Mouse (Mus musculus) hindbrain, embryonic 11.5 days (tissue): Measurements from ENCODE around the gene Adgrl4. TPM values are rescaled to one million over a fixed set of nuclear protein-coding genes. Genes with fewer than 3 reads are reported as not detected.

Experiments used
- ATAC-seq: fragments of 200-750 bp; cut with Nextera tagmentation; 2 replicates; pipeline ENCODE4 v1.8.0; 2017; ENCODE audit warnings: mild to moderate bottlenecking, moderate TSS enrichment, moderate library complexity; ENCODE audit not compliant: low FRiP score
- DNase-seq: peaks from one replicate; pipeline ENCODE4 v3.0.0-alpha.2; 2015; ENCODE audit warnings: low spot score
- H3K27ac ChIP-seq: fragments of 300-500 bp; sonication (generic); 2 replicates; pipeline ENCODE4 v1.5.1; 2014; ENCODE audit warnings: mild to moderate bottlenecking, low read depth, low read length
- H3K27me3 ChIP-seq: fragments of 300-500 bp; sonication (generic); 2 replicates; pipeline ENCODE4 v1.6.1; 2014; ENCODE audit warnings: mild to moderate bottlenecking, low read length, moderate library complexity, mixed read lengths; ENCODE audit not compliant: control insufficient read depth, insufficient read depth
- H3K36me3 ChIP-seq: fragments of 300-500 bp; sonication (generic); 2 replicates; pipeline ENCODE4 v1.6.1; 2014; ENCODE audit warnings: mild to moderate bottlenecking, low read length, moderate library complexity, mixed read lengths; ENCODE audit not compliant: control insufficient read depth, insufficient read depth
- H3K4me1 ChIP-seq: fragments of 300-500 bp; sonication (generic); replicated peaks from 2 replicates; pipeline ENCODE4 v1.6.1; 2014; ENCODE audit warnings: low read length, mixed read lengths; ENCODE audit not compliant: control insufficient read depth, insufficient read depth
- H3K4me2 ChIP-seq: fragments of 300-500 bp; sonication (generic); replicated peaks from 2 replicates; pipeline ENCODE4 v1.6.1; 2014; ENCODE audit warnings: mild to moderate bottlenecking, low read depth, low read length
- H3K4me3 ChIP-seq: fragments of 300-500 bp; sonication (generic); 2 replicates; pipeline ENCODE4 v1.5.1; 2014; ENCODE audit warnings: low read depth, low read length
- H3K9ac ChIP-seq: fragments of 300-500 bp; sonication (generic); 2 replicates; pipeline ENCODE4 v1.6.1; 2014; ENCODE audit warnings: low read depth, low read length
- H3K9me3 ChIP-seq: fragments of 300-500 bp; sonication (generic); 2 replicates; pipeline ENCODE4 v1.6.1; 2016; ENCODE audit warnings: low read length; ENCODE audit not compliant: control insufficient read depth
- WGBS: fragments of 180-500 bp; shearing (Covaris S2); extraction: QIAGEN DNeasy Blood & Tissue Kit; methylation state at CpG from one replicate; pipeline ENCODE4 v1.1.7; 2014; 5-methylcytosine and 5-hydroxymethylcytosine counted together
- polyA plus RNA-seq: library from polyadenylated mRNA; unstranded; fragments of >200 nt; fragmentation: Nextera tagmentation; extraction: Ambion mirVana; gene quantifications from 2 replicates; pipeline ENCODE4 v1.2.1, GENCODE M21; 2014

Adgrl4 gene
- polyA plus RNA-seq, 1 experiment from 2014 or later, result 7.7 TPM

- H3K27ac ChIP-seq, result no peak overlapping the region
- ATAC-seq (no peak), DNase-seq (no peak)
- H3K9me3 ChIP-seq, result no peaks in the 10 kb centered on the region
- no peaks in the 10 kb centered on the region for H3K27me3 ChIP-seq
- WGBS, result 66% methylated on average over 2 of the region's 2 CpGs
- no peak overlapping the region for H3K9ac ChIP-seq
- no peak overlapping the region for H3K4me2 ChIP-seq
- no peaks in the 10 kb centered on the region for H3K36me3 ChIP-seq
- no peak overlapping the region for H3K4me3 ChIP-seq
- no peaks in the 10 kb centered on the region for H3K4me1 ChIP-seq
Measured at GRCm38 (mm10) chr3:151557125-151557524, 119.4 kb downstream of the Adgrl4 start.

GRCm38 (mm10) chr3:151557607-151558006 is 119.9 kb downstream of the Adgrl4 start:
- H3K36me3 ChIP-seq, result no peaks in the 10 kb centered on the region
- no peak overlapping the region for H3K4me3 ChIP-seq
- H3K4me2 ChIP-seq, result no peak overlapping the region
- no peak overlapping the region for H3K27ac ChIP-seq
- no peak overlapping the region for H3K9ac ChIP-seq
- no peaks in the 10 kb centered on the region for H3K9me3 ChIP-seq
- WGBS, result 84% methylated on average over 5 of the region's 5 CpGs
- no peaks in the 10 kb centered on the region for H3K4me1 ChIP-seq
- ATAC-seq, result no peak
- no peaks in the 10 kb centered on the region for H3K27me3 ChIP-seq
- no peak for DNase-seq

GRCm38 (mm10) chr3:151558374-151558773 is 120.7 kb downstream of the Adgrl4 start:
- Histone ChIP-seq H3K4me3 (no peak overlapping the region), H3K4me1 (no peaks in the 10 kb centered on the region), H3K9ac (no peak overlapping the region), H3K4me2 (no peak overlapping the region), H3K27ac (no peak overlapping the region), H3K36me3 (no peaks in the 10 kb centered on the region), H3K9me3 (no peaks in the 10 kb centered on the region), H3K27me3 (no peaks in the 10 kb centered on the region)
- ATAC-seq, result no peak
- DNase-seq, result no peak
- 71% methylated on average over 4 of the region's 4 CpGs for WGBS

- Histone ChIP-seq H3K9ac (no peak overlapping the region), H3K4me1 (no peaks in the 10 kb centered on the region), H3K36me3 (no peaks in the 10 kb centered on the region), H3K4me3 (no peak overlapping the region), H3K9me3 (no peaks in the 10 kb centered on the region), H3K27ac (no peak overlapping the region), H3K27me3 (no peaks in the 10 kb centered on the region), H3K4me2 (no peak overlapping the region)
- DNase-seq (no peak), ATAC-seq (no peak)
- WGBS, result 72% methylated on average over 16 of the region's 16 CpGs
Measured at GRCm38 (mm10) chr3:151565664-151566621, 128.3 kb downstream of the Adgrl4 start.

- Histone ChIP-seq H3K27me3 (no peaks in the 10 kb centered on the region), H3K9me3 (no peaks in the 10 kb centered on the region), H3K4me2 (no peak overlapping the region), H3K4me1 (no peaks in the 10 kb centered on the region), H3K27ac (no peak overlapping the region), H3K36me3 (no peaks in the 10 kb centered on the region), H3K4me3 (no peak overlapping the region), H3K9ac (no peak overlapping the region)
- DNase-seq (peak; percentile 65), ATAC-seq (no peak)
- 61% methylated on average over 5 of the region's 5 CpGs for WGBS
Measured at GRCm38 (mm10) chr3:151566629-151567028, 128.9 kb downstream of the Adgrl4 start.

- no peaks in the 10 kb centered on the region for H3K4me1 ChIP-seq
- ATAC-seq (no peak), DNase-seq (no peak)
- H3K27me3 ChIP-seq, result no peaks in the 10 kb centered on the region
- no peak overlapping the region for H3K4me3 ChIP-seq
- no peak overlapping the region for H3K27ac ChIP-seq
- no peaks in the 10 kb centered on the region for H3K9me3 ChIP-seq
- H3K4me2 ChIP-seq, result no peak overlapping the region
- no peak overlapping the region for H3K9ac ChIP-seq
- no peaks in the 10 kb centered on the region for H3K36me3 ChIP-seq
- 33% methylated on average over 3 of the region's 3 CpGs for WGBS
Measured at GRCm38 (mm10) chr3:151567541-151567940, 129.9 kb downstream of the Adgrl4 start.

- H3K27me3 ChIP-seq, result no peaks in the 10 kb centered on the region
- no peaks in the 10 kb centered on the region for H3K4me1 ChIP-seq
- H3K9ac ChIP-seq, result no peak overlapping the region
- no peak for ATAC-seq
- H3K4me2 ChIP-seq, result no peak overlapping the region
- no peaks in the 10 kb centered on the region for H3K9me3 ChIP-seq
- no peak overlapping the region for H3K4me3 ChIP-seq
- H3K27ac ChIP-seq, result no peak overlapping the region
- WGBS, result 93% methylated on average over 5 of the region's 5 CpGs
- H3K36me3 ChIP-seq, result no peaks in the 10 kb centered on the region
- no peak for DNase-seq
Measured at GRCm38 (mm10) chr3:151572089-151572488, 134.4 kb downstream of the Adgrl4 start.

- DNase-seq, result no peak
- Histone ChIP-seq H3K36me3 (no peaks in the 10 kb centered on the region), H3K4me3 (no peak overlapping the region), H3K4me1 (no peaks in the 10 kb centered on the region), H3K9me3 (no peaks in the 10 kb centered on the region), H3K9ac (no peak overlapping the region), H3K4me2 (no peak overlapping the region), H3K27ac (no peak overlapping the region), H3K27me3 (no peaks in the 10 kb centered on the region)
- no peak for ATAC-seq
- 79% methylated on average over 7 of the region's 7 CpGs for WGBS
Measured at GRCm38 (mm10) chr3:151575292-151575691, 137.6 kb downstream of the Adgrl4 start.

DNA sequence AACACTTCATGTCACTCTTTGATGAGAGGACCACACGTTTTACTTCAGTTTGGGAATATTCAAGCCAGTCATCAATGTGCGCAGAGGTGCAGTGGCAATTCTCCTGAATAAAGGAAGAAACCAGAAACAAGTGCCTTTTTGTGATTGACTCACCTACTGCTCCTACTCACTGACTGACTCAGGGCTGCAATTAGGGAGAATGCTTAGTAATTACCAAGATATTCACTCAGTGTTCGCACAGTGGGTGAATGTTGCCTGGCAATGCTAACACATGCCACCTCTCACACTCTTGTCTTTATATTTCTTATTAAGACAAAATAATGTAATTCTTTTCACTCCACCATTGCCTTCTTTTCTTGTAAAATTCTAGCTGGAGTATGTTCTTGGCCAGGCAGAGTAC is 138.5 kb downstream of the Adgrl4 start:
- no peaks in the 10 kb centered on the region for H3K27me3 ChIP-seq
- no peaks in the 10 kb centered on the region for H3K4me1 ChIP-seq
- no peak overlapping the region for H3K4me3 ChIP-seq
- WGBS, result 91% methylated on average over 3 of the region's 3 CpGs
- no peaks in the 10 kb centered on the region for H3K9me3 ChIP-seq
- DNase-seq (no peak), ATAC-seq (no peak)
- H3K27ac ChIP-seq, result no peak overlapping the region
- H3K9ac ChIP-seq, result no peak overlapping the region
- H3K4me2 ChIP-seq, result no peak overlapping the region
- no peaks in the 10 kb centered on the region for H3K36me3 ChIP-seq
